Mouse (Mus musculus): ENCODE data around the gene Tbc1d1.
"Not testable (repeated sequence)": the region's sequence is repeated elsewhere in the genome, so short reads cannot be mapped to it uniquely, and the experiment has no call there.

Tbc1d1 gene

DNA sequence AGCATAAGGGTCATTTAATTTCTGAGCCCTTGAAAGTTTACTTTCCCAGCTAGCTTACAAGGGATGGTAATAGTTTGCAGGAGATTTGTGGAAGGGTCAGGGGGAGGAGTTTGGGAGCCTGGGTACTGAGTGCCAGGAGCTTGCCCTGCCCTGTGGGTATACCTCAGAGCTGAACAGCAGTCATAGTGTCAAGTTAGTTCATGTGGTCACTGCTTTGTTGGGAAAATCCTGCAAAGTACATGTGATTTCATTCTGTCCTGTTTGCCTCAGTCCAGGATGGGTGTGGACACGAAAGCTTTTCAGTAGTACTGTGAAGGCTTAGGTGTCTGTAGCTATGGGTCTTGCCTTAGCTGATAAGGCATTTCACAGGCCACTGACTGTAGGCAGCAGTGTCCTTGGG, 159.0 kb downstream of the Tbc1d1 start:
- DNase-seq (ENCODE audit: low spot score), result no peak

DNA sequence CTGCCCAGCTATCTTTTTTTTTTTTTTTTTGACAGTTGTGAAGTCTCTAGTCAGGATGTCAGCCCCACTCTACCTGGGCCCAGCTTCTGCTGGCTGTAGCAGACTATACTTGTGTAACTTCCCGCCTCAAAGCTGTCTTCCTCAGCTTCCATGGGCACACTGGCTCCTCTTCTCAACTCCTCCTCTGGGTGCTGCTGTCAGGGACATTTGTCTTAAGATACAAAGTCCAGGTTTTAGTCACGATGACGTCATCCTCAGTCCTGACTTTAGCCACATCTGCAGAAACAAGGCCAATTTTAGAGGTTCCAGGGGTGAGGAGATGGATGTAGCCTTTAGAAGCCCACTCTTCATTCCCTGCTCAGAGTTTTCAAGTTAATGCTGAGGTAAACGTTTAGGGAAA, 167.2 kb downstream of the Tbc1d1 start:
- no peak for DNase-seq (ENCODE audit: low spot score)

DNA sequence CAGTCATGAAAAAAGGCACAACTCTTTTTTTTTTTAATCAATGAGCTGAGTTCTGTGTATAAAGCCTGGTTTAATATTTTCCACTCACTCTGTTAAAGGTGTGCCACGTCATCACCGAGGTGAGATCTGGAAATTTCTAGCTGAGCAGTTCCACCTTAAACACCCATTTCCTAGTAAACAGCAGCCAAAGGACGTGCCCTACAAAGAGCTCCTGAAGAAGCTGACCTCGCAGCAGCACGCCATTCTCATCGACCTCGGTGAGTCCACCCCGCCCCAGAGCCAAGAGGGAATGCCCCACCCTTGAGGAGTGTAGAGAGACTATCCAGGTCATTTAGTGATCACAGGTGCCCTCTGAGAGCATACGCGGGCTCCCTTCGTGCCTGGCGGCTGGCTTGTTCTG, 168.2 kb downstream of the Tbc1d1 start:
- no peak for DNase-seq (ENCODE audit: low spot score)

DNA sequence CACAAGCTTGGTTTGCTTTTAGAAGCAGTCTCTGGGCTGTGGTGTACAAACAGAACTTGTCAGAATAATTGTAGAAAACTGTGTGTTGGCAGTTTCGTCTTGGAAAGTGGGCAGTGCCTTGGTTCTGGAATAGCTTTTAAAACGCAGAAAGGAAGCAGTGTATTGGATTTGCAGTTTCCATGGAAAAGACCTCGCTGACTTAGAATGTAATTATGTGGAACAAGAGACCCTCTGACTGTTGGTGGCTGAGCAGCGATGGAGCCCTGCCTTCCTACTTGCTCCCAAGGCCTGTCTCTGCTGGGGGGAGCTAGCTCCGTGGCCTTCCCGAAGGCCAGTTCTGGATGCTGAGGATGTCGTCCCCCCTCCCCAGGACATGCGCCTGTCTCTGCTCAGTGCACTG, 168.8 kb downstream of the Tbc1d1 start:
- DNase-seq (ENCODE audit: low spot score), result no peak

DNA sequence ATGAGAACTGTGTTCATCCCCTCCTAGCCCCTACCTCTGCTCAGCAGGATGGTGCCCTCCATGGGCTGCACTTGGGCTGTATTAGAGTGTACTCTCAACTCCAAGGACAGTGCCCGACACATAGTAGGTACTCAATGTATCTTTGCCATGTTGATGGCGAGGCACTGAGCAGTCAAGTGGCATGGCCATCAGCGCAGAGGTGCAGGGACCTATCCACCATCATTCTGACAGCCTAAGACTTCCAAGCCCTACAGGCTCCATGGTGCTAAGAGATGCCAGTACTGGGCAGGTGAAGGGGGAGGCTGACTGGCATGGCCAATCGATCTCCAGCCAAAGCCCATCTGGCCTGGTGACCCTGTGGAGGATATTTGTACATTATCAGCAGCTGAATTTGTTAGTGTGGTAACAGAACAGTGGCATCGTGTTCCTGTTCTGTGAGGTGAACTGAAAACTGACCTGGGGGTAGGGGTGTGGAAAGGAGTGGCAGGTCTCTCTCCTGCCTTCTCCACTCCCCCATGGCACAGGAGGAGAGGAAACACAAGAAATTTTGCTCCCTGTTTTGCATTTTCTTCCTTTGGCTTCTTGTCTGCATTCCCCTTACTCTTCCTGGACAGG, 169.7 kb downstream of the Tbc1d1 start:
- no peak for DNase-seq (ENCODE audit: low spot score)

DNA sequence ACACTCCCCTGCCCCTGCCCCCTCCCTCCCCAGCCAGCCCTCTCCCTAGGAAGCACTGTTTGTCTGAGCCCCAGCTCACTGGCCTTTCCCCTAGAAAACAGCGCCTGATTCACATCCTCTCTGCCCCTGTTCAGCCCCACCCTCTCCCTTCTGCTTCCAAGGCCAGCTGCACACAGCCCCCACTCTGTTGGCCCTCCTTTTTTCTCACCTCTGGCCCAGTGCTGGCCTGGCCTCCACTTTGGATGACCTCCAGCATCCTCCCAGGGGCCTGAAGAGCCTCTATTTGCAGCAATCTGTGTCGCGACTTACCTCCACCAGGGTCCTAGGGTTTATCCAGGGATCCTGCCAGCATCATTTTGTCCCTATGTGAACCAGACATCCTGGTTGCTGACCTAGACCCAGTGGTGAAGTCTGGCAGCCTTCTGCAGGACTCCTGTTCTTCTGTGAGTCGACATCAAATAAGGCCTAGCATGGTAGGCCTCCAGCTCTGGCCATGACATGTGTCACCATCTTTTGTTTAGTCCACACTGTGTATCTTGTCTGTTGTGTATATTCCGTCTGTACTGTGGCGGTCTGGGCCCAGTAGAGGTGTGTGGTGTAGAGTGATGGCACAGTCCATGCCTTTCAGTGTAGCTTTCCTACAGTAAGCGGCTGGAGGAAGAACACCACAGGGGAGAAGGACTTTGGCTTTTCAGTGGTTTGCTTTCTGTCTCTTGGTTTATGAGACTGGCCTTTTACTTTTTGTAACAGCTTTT, 170.5 kb downstream of the Tbc1d1 start:
- peak; percentile 39 for DNase-seq (ENCODE audit: low spot score)

DNA sequence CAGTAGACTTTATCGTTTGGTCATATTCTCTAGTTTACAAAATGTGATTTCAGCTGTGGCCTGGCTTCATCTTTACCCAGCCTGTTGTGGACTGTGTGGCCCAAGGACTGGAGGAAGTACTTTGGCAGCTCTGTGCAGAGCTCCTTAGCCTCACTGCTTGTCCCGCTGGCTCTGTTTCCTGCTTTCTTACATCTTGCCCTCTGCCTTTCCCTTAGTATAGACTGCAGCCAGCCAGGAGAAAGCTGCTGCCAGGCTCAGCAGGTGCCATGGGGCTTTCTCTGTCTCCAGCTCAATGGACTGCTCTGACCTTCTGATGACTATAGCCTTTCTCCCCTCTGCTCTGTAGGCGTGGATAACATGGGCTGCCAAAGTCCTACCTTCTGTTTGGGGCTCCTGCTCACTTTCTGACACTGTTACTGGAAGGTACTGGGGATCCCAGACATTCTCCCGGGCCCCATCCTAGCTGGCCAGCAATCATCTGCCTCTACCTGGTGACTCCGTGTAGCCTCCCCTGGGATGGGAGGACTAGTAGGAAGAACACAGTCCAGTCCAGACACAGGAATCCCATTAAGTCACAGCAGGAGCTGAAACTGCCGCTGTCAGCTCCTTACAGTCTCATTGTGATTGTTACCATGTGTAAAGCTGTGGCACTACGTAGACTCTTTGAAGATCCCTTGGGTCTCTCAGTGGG, 171.3 kb downstream of the Tbc1d1 start:
- DNase-seq (ENCODE audit: low spot score), result no peak

DNA sequence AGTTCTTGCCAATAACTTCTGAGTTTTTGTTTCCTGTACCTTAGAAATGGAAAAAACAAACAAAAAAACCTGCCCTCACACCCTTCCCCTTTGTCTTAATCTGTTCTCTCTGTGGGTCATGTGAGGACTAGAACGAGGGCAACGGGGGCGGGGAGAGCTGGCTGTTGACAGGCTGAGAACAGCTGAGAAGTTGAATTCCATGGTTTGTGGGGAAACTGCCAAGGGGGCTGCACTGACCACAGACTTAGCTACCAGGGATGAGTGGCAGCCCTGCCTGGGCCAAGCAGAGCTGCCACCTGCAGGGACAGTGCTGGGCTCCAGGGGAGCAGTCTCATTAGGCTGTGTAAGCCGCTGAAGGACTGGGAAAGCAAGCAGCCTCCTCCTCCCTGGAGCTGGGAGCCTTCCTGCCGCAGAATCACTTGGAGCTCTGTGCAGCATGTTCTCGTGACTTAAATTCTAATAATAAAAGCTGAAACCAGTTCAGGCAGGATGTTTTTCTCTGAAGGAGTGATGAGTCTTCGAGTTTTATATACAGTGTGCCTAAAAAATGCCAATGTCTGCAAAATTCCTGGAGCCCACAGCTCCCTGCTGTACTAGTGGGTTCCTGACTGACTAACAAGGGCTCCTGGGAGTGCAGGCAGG, 180.8 kb downstream of the Tbc1d1 start:
- DNase-seq (ENCODE audit: low spot score), result peak; percentile 50

DNA sequence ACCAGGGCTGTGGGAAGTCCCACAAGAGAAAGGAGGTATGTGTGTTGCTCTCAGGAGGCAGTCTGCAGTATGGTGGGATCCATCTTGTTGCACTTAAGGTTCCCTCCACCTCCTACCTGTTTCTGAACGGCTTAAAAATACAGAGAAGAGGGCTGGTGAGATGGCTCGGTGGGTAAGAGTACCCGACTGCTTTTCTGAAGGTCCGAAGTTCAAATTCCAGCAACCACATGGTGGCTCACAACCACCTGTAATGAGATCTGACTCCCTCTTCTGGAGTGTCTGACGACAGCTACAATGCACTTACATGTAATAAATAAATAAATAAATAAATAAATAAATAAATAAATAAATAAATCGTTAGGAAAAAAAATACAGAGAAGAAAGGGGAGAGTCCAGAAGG, 182.7 kb downstream of the Tbc1d1 start:
- not testable (repeated sequence) for DNase-seq (ENCODE audit: low spot score)

DNA sequence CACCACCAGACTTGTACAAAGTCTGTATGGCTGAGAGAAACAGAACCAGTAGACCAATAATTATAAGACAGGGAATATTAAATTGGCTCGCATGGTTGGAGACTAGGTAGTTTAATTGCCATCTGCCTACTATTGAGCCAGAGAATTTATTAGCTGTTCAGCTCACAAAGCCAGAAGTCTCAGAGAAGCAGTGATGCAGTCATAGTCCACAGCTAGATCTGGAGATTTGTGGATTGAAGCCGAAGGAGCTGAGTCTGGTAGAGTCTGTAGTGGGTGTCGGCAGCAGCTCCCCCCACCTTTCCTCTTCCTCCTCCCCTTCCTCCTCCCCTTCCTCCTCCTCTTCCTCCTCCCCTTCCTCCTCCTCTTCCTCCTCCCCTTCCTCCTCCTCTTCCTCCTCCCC, 184.3 kb downstream of the Tbc1d1 start:
- no peak for DNase-seq (ENCODE audit: low spot score)

DNA sequence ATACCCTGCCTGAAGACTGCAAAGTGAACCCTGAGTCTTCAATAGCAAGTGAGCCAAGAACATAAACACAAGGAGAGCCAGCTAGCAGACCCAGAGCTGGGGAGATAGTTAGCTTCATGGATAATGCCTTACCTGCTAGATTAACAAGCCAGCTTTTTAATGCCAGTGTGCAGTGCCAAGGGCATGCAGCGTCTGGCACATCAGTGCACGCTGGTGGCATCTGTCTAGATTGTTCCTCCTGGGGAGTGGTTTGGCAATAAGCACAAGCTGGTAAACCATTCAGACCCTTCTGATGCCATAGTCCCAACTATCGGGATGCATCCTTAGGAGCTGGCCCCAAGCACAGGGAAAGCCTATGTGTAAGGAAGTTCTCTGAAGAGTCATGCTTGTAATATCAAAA, 185.6 kb downstream of the Tbc1d1 start:
- no peak for DNase-seq (ENCODE audit: low spot score)

DNA sequence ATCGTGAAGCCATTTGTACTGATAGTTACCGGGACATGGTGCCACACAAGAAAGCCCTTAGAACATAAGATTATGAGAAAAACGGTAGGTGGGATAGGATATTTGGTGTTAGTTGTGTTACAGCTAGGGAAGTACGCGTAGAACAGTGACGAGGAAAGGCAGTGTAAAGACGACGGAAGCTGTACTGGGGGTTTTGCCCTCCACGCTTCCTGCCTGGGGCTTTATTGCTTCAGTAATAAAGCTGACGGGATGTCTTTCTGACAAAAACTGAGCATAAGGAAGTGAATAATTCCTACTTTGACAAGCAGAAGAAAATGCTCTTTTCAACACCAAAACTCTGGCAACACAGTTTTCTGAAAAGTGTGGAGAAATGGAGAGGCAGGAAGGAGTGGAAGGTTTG, 186.0 kb downstream of the Tbc1d1 start:
- no peak for DNase-seq (ENCODE audit: low spot score)

DNA sequence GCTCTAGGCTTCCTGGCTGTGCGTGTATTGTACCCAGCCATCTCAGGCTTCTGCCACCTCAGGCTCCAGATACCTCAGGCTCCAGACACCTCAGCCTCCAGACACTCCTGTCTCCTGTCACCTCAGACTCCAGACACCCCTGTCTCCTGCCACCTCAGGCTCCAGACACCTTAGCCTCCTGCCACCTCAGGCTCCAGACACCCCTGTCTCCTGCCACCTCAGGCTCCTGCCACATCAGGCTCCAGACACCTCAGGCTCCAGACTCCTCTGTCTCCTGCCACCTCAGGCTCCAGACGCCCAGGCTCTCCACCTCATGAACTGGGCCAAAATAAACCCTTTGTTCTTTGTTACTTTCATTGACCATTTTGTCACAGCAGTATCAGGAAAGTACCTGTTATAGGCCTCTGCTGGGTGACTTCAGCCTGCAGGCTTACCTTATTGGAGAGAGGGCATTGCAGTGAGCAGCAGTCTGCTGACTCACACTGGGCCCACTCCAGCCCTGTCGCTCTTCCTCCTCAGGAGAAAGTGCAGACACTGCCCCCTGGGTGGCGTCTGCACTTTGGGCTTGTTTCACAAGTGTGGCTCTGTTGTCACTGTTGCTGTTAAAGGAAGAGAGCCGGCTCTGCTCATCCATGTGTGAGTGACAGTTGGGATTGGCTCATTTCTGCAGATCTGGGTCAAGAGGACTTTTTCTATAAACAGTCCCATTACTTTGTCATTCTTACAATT, 188.0 kb downstream of the Tbc1d1 start:
- peak; percentile 43 for DNase-seq (ENCODE audit: low spot score)

DNA sequence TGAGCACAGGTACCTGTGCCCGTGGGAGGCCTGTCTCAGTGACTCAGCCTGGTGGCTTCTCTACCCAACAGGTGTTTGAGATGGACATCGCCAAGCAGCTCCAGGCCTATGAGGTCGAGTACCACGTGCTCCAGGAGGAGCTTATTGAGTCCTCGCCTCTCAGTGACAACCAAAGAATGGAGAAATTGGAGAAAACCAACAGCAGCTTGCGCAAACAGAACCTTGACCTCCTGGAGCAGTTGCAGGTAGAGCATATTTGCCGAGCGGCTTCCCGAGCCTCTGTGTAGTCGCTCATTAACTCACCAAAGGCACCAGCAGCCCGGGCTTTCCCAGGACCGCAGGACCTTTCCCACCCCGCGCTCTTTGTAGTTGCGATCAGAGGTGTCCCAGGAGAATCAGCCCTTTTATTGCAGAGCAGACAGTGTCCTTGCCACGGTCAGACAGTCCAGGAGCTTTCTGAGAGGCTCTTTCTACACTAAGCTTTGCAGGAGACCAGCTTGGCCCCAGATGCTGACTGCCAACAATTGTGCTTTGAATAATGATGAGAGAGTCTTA, 189.2 kb downstream of the Tbc1d1 start:
- DNase-seq (ENCODE audit: low spot score), result peak; percentile 30

DNA sequence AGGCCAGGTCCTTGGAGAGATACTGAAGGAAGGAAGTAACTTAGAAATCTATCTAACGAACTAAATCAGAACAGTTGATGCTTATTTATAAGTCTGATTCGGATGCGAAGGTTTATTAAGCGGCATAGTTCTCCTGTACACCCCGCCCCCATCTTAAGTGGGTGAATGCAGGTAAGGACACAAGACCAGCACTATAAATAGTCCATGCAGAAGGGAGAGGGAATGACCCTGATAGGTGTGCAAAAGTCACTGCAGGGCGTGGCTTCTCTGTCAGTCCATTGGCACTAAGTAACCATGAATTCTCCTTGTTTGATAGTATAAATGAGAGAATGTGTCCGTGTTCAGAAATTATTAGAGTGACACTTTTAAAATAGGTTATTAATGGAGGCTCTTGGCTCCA, 189.7 kb downstream of the Tbc1d1 start:
- DNase-seq (ENCODE audit: low spot score), result no peak

DNA sequence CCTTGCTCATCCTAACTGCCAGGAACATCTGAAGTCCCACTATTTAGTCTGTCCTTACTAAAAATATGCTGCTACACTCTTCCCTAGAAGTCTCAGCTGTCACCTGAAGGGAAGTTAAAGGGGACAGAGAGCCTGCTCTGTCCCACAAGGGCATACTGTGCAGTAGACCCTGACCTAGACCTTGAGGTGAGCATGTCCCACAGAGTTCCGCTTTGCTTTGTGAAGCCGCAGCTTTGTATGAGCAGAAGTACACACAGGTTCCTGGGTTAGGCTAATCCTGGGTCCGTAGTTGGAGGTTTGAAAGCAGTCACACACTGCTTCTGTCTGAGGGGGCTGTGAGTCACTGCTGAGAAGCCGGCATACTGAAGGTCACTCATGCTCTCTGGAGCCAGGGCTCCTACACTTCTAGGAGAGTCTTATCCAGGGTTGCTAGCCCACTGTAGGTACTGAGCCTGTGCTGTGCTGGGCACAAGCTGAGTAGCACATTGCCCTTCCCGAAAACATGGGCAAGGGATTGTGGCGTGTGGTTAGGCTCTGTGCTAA, 190.3 kb downstream of the Tbc1d1 start:
- DNase-seq (ENCODE audit: low spot score), result no peak

DNA sequence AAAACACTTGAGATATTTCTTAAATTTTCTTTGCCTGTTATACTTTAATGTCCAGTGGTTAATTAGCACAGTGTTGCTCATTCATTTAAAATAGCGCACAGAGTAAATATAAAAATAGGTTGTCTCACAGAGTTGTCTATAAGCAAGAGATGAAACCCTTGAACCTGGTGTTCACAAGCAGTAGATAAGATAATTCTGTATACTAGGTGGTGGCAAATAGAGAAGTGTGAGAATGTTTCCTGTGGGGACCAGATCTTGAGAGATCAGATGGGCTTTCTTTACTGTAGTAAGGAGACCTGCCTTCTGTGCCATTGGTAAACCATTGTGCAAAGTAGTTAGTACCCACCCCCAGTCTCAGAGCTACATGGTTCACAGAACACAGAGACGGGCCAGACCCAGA, 192.1 kb downstream of the Tbc1d1 start:
- DNase-seq (ENCODE audit: low spot score), result no peak

DNA sequence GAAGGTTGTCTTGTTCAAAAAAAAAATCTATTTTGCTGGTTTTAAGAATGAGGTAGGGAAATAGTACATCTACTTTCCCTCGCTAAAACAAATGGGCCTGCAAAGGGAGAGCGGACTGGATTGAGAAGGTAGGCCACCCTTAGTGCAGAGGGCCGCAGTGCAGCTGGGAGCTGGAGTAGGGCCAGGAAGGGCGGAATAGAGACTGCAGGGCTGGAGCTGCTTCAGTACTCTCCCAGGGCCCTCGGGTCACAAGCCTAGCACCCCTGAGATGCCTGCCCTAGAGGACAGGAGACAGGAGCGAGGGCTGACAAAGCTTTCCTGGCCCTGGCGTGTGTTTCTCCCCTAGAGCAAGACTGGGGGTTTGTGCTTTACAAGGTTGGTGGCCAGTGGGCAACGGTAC, 192.7 kb downstream of the Tbc1d1 start:
- DNase-seq (ENCODE audit: low spot score), result no peak

DNA sequence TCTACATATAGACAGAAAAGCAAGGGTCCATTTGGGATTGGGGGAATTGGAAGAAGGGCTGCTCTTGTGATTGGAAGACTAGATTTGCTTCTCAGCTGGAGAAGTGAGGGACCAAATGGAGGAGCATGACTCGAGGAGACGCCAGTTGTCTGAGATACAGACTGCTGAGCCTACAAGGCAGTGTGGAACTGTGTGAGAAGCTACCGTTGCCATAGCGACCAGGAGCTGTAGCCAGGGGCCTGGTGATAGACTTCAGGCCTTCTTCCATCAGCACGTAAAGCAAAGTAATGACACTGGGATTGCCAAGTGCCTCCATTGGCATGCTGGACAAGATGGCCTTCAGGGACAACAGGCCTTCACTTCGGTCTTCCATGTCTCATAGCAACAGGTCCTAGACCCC, 195.9 kb downstream of the Tbc1d1 start:
- no peak for DNase-seq (ENCODE audit: low spot score)

DNA sequence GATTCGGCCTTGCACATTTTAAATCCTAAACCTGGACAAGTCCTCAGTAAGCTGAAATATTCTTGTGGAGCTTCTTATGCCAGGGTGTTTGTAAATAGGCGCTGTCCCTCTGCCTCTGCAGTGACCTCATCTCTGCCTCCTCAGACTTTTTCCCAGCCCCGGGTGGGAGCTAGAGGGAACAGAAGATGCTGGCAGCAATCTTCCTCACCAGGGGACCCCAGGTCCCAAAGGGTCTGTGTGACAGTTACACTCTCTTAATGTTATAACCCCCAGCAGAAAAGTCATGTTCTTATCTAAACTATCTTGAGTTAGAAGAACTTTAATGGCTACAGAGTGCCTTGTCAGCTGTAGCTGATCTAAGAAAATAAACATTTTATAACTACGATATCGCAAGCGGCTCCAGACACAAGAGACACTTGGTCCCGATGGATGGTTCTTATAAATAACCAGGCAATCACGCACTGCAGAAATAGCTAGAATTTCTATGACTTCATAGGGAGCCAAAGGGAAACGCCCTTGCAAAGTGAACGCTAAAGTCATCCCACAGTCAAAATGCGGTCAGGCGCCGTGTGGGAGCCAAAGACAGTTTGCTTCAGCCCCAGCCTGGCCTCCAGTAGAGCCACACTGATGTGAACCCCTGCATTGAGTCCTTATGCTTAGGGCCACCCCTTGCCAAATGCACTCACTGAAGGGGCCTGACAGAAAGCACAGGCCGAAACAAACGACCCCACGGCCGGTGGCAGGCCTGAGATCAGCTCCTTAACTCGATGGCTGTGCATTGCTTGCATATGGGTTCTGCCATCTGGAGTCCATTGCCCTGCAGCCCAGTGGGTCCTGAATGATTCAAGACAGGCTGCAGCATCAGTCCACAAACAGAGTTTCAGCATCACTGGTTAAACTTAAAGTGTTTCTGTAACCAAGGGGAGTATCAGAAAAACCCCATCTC, 202.8 kb downstream of the Tbc1d1 start:
- DNase-seq (ENCODE audit: low spot score), result no peak
